Mouse (Mus musculus): ENCODE measurements around the gene Mettl24.
"Not testable (repeated sequence)": the region's sequence is repeated elsewhere in the genome, so short reads cannot be mapped to it uniquely, and the experiment has no call there.

The Mettl24 gene

GRCm38 (mm10) chr10:40737274-40738112 is 54.4 kb downstream of the Mettl24 start:
- no peak for DNase-seq (ENCODE audit: low spot score in 2 of 2)

GRCm38 (mm10) chr10:40740696-40741095 is 57.6 kb downstream of the Mettl24 start:
- DNase-seq (ENCODE audit: low spot score in 2 of 2), result no peak

- no peak for DNase-seq (ENCODE audit: low spot score in 2 of 2)
These were observed 67.4 kb downstream of the Mettl24 start for GRCm38 (mm10) chr10:40750293-40751047.

- no peak for DNase-seq (ENCODE audit: low spot score in 2 of 2)
These were observed 68.1 kb downstream of the Mettl24 start for GRCm38 (mm10) chr10:40751157-40751556.

GRCm38 (mm10) chr10:40753036-40753435 is 70.0 kb downstream of the Mettl24 start:
- no peak for DNase-seq (ENCODE audit: low spot score in 2 of 2)

- DNase-seq (ENCODE audit: low spot score in 2 of 2), result no peak
These were observed 75.3 kb downstream of the Mettl24 start for GRCm38 (mm10) chr10:40758171-40759010.

GRCm38 (mm10) chr10:40759391-40760194 is 76.5 kb downstream of the Mettl24 start:
- DNase-seq (ENCODE audit: low spot score in 2 of 2), result not testable (repeated sequence)

- DNase-seq (ENCODE audit: low spot score in 2 of 2), result no peak
These were observed 77.3 kb downstream of the Mettl24 start for GRCm38 (mm10) chr10:40760195-40761009.

GRCm38 (mm10) chr10:40761010-40761752 is 78.1 kb downstream of the Mettl24 start:
- DNase-seq (ENCODE audit: low spot score in 2 of 2), result peak in 1 of 2 experiments; percentile 6

- DNase-seq (ENCODE audit: low spot score in 2 of 2), result no peak
These were observed 79.5 kb downstream of the Mettl24 start for GRCm38 (mm10) chr10:40762624-40763023.

GRCm38 (mm10) chr10:40763084-40763720 is 80.1 kb downstream of the Mettl24 start:
- no peak for DNase-seq (ENCODE audit: low spot score in 2 of 2)

- DNase-seq (ENCODE audit: low spot score in 2 of 2), result no peak
These were observed 89.2 kb downstream of the Mettl24 start for GRCm38 (mm10) chr10:40772266-40772665.

GRCm38 (mm10) chr10:40775151-40775550 is 92.1 kb downstream of the Mettl24 start:
- no peak for DNase-seq (ENCODE audit: low spot score in 2 of 2)

GRCm38 (mm10) chr10:40775655-40776054 is 92.6 kb downstream of the Mettl24 start:
- DNase-seq (ENCODE audit: low spot score in 2 of 2), result no peak

- no peak for DNase-seq (ENCODE audit: low spot score in 2 of 2)
These were observed 94.1 kb downstream of the Mettl24 start for GRCm38 (mm10) chr10:40777171-40777570.

GRCm38 (mm10) chr10:40778472-40778871 is 95.4 kb downstream of the Mettl24 start:
- DNase-seq (ENCODE audit: low spot score in 2 of 2), result no peak

GRCm38 (mm10) chr10:40790406-40790805 is 107.3 kb downstream of the Mettl24 start:
- DNase-seq (ENCODE audit: low spot score in 2 of 2), result no peak

- DNase-seq (ENCODE audit: low spot score in 2 of 2), result no peak
These were observed 109.0 kb downstream of the Mettl24 start for GRCm38 (mm10) chr10:40792115-40792514.

GRCm38 (mm10) chr10:40805221-40805620 is 122.1 kb downstream of the Mettl24 start:
- no peak for DNase-seq (ENCODE audit: low spot score in 2 of 2)
